Mouse (Mus musculus) gastrocnemius, postnatal 14 days (tissue): ENCODE data around the gene Krtap4-13. TPM values are rescaled to one million over a fixed set of nuclear protein-coding genes. Genes with fewer than 3 reads are reported as not detected.

Experiments
- total RNA-seq, 2 experiments: library from RNA; stranded (reverse); gene quantifications; 2 replicates each; pipeline ENCODE4 v1.2.3; 2021

Krtap4-13 gene
- total RNA-seq, 2 experiments from 2014 or later = not detected

Other genes starting within 250 kb of the Krtap4-13 start
- not detected for gene Krtap3-1, start 243.3 kb downstream of the Krtap4-13 start, total RNA-seq
- gene Krtap1-5, start 228.9 kb downstream of the Krtap4-13 start, total RNA-seq = not detected
- not detected for gene Krtap1-4, start 226.2 kb downstream of the Krtap4-13 start, total RNA-seq
- gene Krtap1-3, start 218.6 kb downstream of the Krtap4-13 start, total RNA-seq = not detected
- not detected for gene Krtap9-3, start 211.8 kb downstream of the Krtap4-13 start, total RNA-seq
- not detected for gene Gm11938, start 206.6 kb downstream of the Krtap4-13 start, total RNA-seq
- gene Gm11937, start 199.7 kb downstream of the Krtap4-13 start, total RNA-seq = not detected
- gene Krtap2-4, start 195.0 kb downstream of the Krtap4-13 start, total RNA-seq = not detected
- gene Gm11562, start 189.5 kb downstream of the Krtap4-13 start, total RNA-seq = not detected
- gene Krtap4-1, start 181.7 kb downstream of the Krtap4-13 start, total RNA-seq = not detected
- gene Krtap4-2, start 174.8 kb downstream of the Krtap4-13 start, total RNA-seq = not detected
- not detected for gene Krtap4-7, start 165.8 kb downstream of the Krtap4-13 start, total RNA-seq
- gene Gm11555, start 159.7 kb downstream of the Krtap4-13 start, total RNA-seq = not detected
- gene Gm11563, start 150.9 kb downstream of the Krtap4-13 start, total RNA-seq = not detected
- not detected for gene Krtap4-6, start 143.9 kb downstream of the Krtap4-13 start, total RNA-seq
- not detected for gene Gm14190, start 119.2 kb downstream of the Krtap4-13 start, total RNA-seq
- gene Gm14180, start 75.6 kb downstream of the Krtap4-13 start, total RNA-seq = not detected
- gene Gm11595, start 37.0 kb downstream of the Krtap4-13 start, total RNA-seq = not detected
- gene Krtap4-8, start 29.2 kb downstream of the Krtap4-13 start, total RNA-seq = not detected
- not detected for gene Krtap4-9, start 24.7 kb downstream of the Krtap4-13 start, total RNA-seq
- not detected for gene Gm11596, start 16.4 kb downstream of the Krtap4-13 start, total RNA-seq
- not detected for gene Gm11569, start 11.0 kb downstream of the Krtap4-13 start, total RNA-seq
- gene Gm11554, start 5.4 kb downstream of the Krtap4-13 start, total RNA-seq = not detected
- not detected for gene Gm11564, start 5.8 kb upstream of the Krtap4-13 start, total RNA-seq
- gene 2300003K06Rik, start 28.2 kb upstream of the Krtap4-13 start, total RNA-seq = not detected
- not detected for gene Krtap4-16, start 41.7 kb upstream of the Krtap4-13 start, total RNA-seq
- not detected for gene Gm11568, start 48.0 kb upstream of the Krtap4-13 start, total RNA-seq
- not detected for gene Gm11559, start 54.6 kb upstream of the Krtap4-13 start, total RNA-seq
- not detected for gene Krtap9-1, start 63.5 kb upstream of the Krtap4-13 start, total RNA-seq
- gene Gm11567, start 69.3 kb upstream of the Krtap4-13 start, total RNA-seq = not detected
- gene Krtap31-1, start 98.0 kb upstream of the Krtap4-13 start, total RNA-seq = not detected
- not detected for gene Gm11565, start 104.9 kb upstream of the Krtap4-13 start, total RNA-seq
- gene Krtap31-2, start 126.4 kb upstream of the Krtap4-13 start, total RNA-seq = not detected
- not detected for gene Krtap9-5, start 138.6 kb upstream of the Krtap4-13 start, total RNA-seq
- not detected for gene Krtap29-1, start 169.2 kb upstream of the Krtap4-13 start, total RNA-seq
- not detected for gene Krtap16-1, start 176.7 kb upstream of the Krtap4-13 start, total RNA-seq
- not detected for gene Krtap17-1, start 184.1 kb upstream of the Krtap4-13 start, total RNA-seq
- gene Krt33a, start 206.3 kb upstream of the Krtap4-13 start, total RNA-seq = under 1 TPM in 1 of 2 experiments, not detected in 1; 0.16 TPM
- gene Krt33b, start 220.0 kb upstream of the Krtap4-13 start, total RNA-seq = under 1 TPM in 1 of 2 experiments, not detected in 1; 0.31 TPM
- not detected for gene Krt34, start 231.7 kb upstream of the Krtap4-13 start, total RNA-seq
- gene Krt31, start 240.7 kb upstream of the Krtap4-13 start, total RNA-seq = not detected